Mouse (Mus musculus) midbrain, embryonic 10.5 days (tissue): ENCODE results near the gene Slc27a4. TPM values are rescaled to one million over a fixed set of nuclear protein-coding genes. Genes with fewer than 3 reads are reported as not detected.

Experiments
- DNase-seq: peaks from one replicate; pipeline ENCODE4 v3.0.0-alpha.2; 2017; ENCODE audit warnings: low spot score
- H3K27ac ChIP-seq: fragments of 300-500 bp; sonication (generic); replicated peaks from 2 replicates; pipeline ENCODE4 v1.5.1; 2016; ENCODE audit warnings: mild to moderate bottlenecking
- H3K27me3 ChIP-seq: fragments of 300-500 bp; sonication (generic); 2 replicates; pipeline ENCODE4 v1.6.1; 2016; ENCODE audit warnings: low read depth, mild to moderate bottlenecking; ENCODE audit not compliant: poor library complexity, severe bottlenecking
- H3K36me3 ChIP-seq: fragments of 300-500 bp; sonication (generic); 2 replicates; pipeline ENCODE4 v1.6.1; 2016; ENCODE audit warnings: mild to moderate bottlenecking, moderate library complexity
- H3K4me1 ChIP-seq: fragments of 300-500 bp; sonication (generic); 2 replicates; pipeline ENCODE4 v1.6.1; 2016
- H3K4me3 ChIP-seq: fragments of 300-500 bp; sonication (generic); 2 replicates; pipeline ENCODE4 v1.5.1; 2016; ENCODE audit warnings: mild to moderate bottlenecking, moderate library complexity
- H3K9me3 ChIP-seq: fragments of 300-500 bp; sonication (generic); replicated peaks from 2 replicates; pipeline ENCODE4 v1.6.1; 2016; ENCODE audit warnings: mild to moderate bottlenecking
- WGBS: fragments of 180-500 bp; shearing (Covaris S2); methylation state at CpG from one replicate; pipeline ENCODE4 v1.1.7; 2016; 5-methylcytosine and 5-hydroxymethylcytosine counted together
- polyA plus RNA-seq: library from polyadenylated mRNA; unstranded; fragments of >200 nt; fragmentation: Nextera tagmentation; extraction: Ambion mirVana; gene quantifications from 2 replicates; pipeline ENCODE4 v1.2.1, GENCODE M21; 2016

Slc27a4 gene
- polyA plus RNA-seq, 1 experiment from 2014 or later = 16.9 TPM

- 5% methylated on average over 12 of the region's 12 CpGs for WGBS
- peaks cover 33% of the 10 kb centered on the region for H3K36me3 ChIP-seq
- H3K4me3 ChIP-seq = peak overlapping the region; percentile 78
- peak overlapping the region; percentile 91 for H3K27ac ChIP-seq
- H3K4me1 ChIP-seq = peaks cover 23% of the 10 kb centered on the region
- H3K27me3 ChIP-seq = no peaks in the 10 kb centered on the region; the same call in 1 of the 2 replicates
- no peaks in the 10 kb centered on the region; the same call in 1 of the 2 replicates for H3K9me3 ChIP-seq
- DNase-seq = no peak
These were observed 25.2 kb downstream of the Slc27a4 start for GRCm38 (mm10) chr2:29827709-29828024.

GRCm38 (mm10) chr2:29831106-29831505 is 28.7 kb downstream of the Slc27a4 start:
- H3K36me3 ChIP-seq = peaks cover 36% of the 10 kb centered on the region
- H3K4me1 ChIP-seq = peaks cover 42% of the 10 kb centered on the region
- H3K27ac ChIP-seq = no peak overlapping the region
- H3K27me3 ChIP-seq = peaks cover 4% of the 10 kb centered on the region; the same call in 1 of the 2 replicates
- 88% methylated on average over 4 of the region's 4 CpGs for WGBS
- H3K9me3 ChIP-seq = no peaks in the 10 kb centered on the region
- no peak overlapping the region for H3K4me3 ChIP-seq
- no peak for DNase-seq

GRCm38 (mm10) chr2:29833796-29834195 is 31.4 kb downstream of the Slc27a4 start:
- Histone ChIP-seq H3K4me1 (peaks cover 50% of the 10 kb centered on the region), H3K27ac (peak overlapping the region; percentile 61; the same call in 1 of the 2 replicates), H3K27me3 (peaks cover 23% of the 10 kb centered on the region), H3K9me3 (no peaks in the 10 kb centered on the region), H3K4me3 (no peak overlapping the region), H3K36me3 (peaks cover 45% of the 10 kb centered on the region)
- 94% methylated on average over 5 of the region's 5 CpGs for WGBS
- no peak for DNase-seq

- DNase-seq = peak; percentile 73
- 17% methylated on average over 2 of the region's 2 CpGs for WGBS
- Histone ChIP-seq H3K9me3 (no peaks in the 10 kb centered on the region), H3K4me3 (peak overlapping the region; percentile 28), H3K4me1 (peaks cover 65% of the 10 kb centered on the region), H3K36me3 (peaks cover 42% of the 10 kb centered on the region), H3K27me3 (peaks cover 23% of the 10 kb centered on the region), H3K27ac (peak overlapping the region; percentile 89)
These were observed 33.0 kb downstream of the Slc27a4 start for GRCm38 (mm10) chr2:29835391-29835899.

- Histone ChIP-seq H3K4me1 (peaks cover 98% of the 10 kb centered on the region), H3K27ac (peak overlapping the region; percentile 89), H3K27me3 (peaks cover 47% of the 10 kb centered on the region), H3K4me3 (peak overlapping the region; percentile 27), H3K9me3 (no peaks in the 10 kb centered on the region), H3K36me3 (peaks cover 54% of the 10 kb centered on the region)
- DNase-seq = peak; percentile 91
- 15% methylated on average over 4 of the region's 4 CpGs for WGBS
These were observed 37.0 kb downstream of the Slc27a4 start for GRCm38 (mm10) chr2:29839460-29839859.

GRCm38 (mm10) chr2:29843231-29844105 is 41.0 kb downstream of the Slc27a4 start:
- Histone ChIP-seq H3K4me3 (peak overlapping the region; percentile 94), H3K36me3 (peaks cover 51% of the 10 kb centered on the region), H3K9me3 (no peaks in the 10 kb centered on the region), H3K4me1 (peaks cover 98% of the 10 kb centered on the region), H3K27me3 (peaks cover 66% of the 10 kb centered on the region), H3K27ac (peak overlapping the region; percentile 100)
- peak; percentile 68 for DNase-seq
- WGBS = 38% methylated on average over 9 of the region's 9 CpGs

GRCm38 (mm10) chr2:29844115-29844514 is 41.7 kb downstream of the Slc27a4 start:
- peak; percentile 34 for DNase-seq
- no peaks in the 10 kb centered on the region for H3K9me3 ChIP-seq
- H3K27ac ChIP-seq = peak overlapping the region; percentile 100
- peak overlapping the region; percentile 94 for H3K4me3 ChIP-seq
- peaks cover 98% of the 10 kb centered on the region for H3K4me1 ChIP-seq
- H3K27me3 ChIP-seq = peaks cover 73% of the 10 kb centered on the region
- 44% methylated on average over 2 of the region's 2 CpGs for WGBS
- H3K36me3 ChIP-seq = peaks cover 51% of the 10 kb centered on the region

- Histone ChIP-seq H3K4me1 (peaks cover 98% of the 10 kb centered on the region), H3K27me3 (peaks cover 76% of the 10 kb centered on the region)
- WGBS = 9% methylated on average over 3 of the region's 3 CpGs
These were observed 42.2 kb downstream of the Slc27a4 start for GRCm38 (mm10) chr2:29844661-29845060.

GRCm38 (mm10) chr2:29845636-29846035 is 43.2 kb downstream of the Slc27a4 start:
- H3K4me1 ChIP-seq = peaks cover 98% of the 10 kb centered on the region
- H3K9me3 ChIP-seq = no peaks in the 10 kb centered on the region
- peaks cover 46% of the 10 kb centered on the region for H3K36me3 ChIP-seq
- peaks cover 76% of the 10 kb centered on the region for H3K27me3 ChIP-seq
- WGBS = 2% methylated on average over 25 of the region's 25 CpGs
- no peak for DNase-seq
- H3K4me3 ChIP-seq = peak overlapping the region; percentile 94
- H3K27ac ChIP-seq = peak overlapping the region; percentile 100

More at GRCm38 (mm10) chr2:29844661-29845060, 42.2 kb downstream of the Slc27a4 start:
- Histone ChIP-seq H3K36me3 (peaks cover 51% of the 10 kb centered on the region), H3K27ac (peak overlapping the region; percentile 100), H3K9me3 (no peaks in the 10 kb centered on the region), H3K4me3 (peak overlapping the region; percentile 94)
- no peak for DNase-seq

- peak; percentile 89 for DNase-seq
- Histone ChIP-seq H3K4me1 (peaks cover 98% of the 10 kb centered on the region), H3K27ac (peak overlapping the region; percentile 100), H3K4me3 (peak overlapping the region; percentile 94), H3K27me3 (peaks cover 76% of the 10 kb centered on the region), H3K36me3 (peaks cover 40% of the 10 kb centered on the region), H3K9me3 (no peaks in the 10 kb centered on the region)
- 2% methylated on average over 47 of the region's 47 CpGs for WGBS
These were observed 43.8 kb downstream of the Slc27a4 start for GRCm38 (mm10) chr2:29846061-29846853.

- Histone ChIP-seq H3K4me3 (peak overlapping the region; percentile 94), H3K9me3 (no peaks in the 10 kb centered on the region), H3K27ac (peak overlapping the region; percentile 100), H3K36me3 (peaks cover 33% of the 10 kb centered on the region), H3K27me3 (peaks cover 75% of the 10 kb centered on the region), H3K4me1 (peaks cover 100% of the 10 kb centered on the region)
- WGBS = 20% methylated on average over 3 of the region's 3 CpGs
- DNase-seq = peak; percentile 41
These were observed 44.5 kb downstream of the Slc27a4 start for GRCm38 (mm10) chr2:29846911-29847310.

GRCm38 (mm10) chr2:29849041-29849440 is 46.6 kb downstream of the Slc27a4 start:
- Histone ChIP-seq H3K4me1 (peaks cover 100% of the 10 kb centered on the region), H3K27ac (peak overlapping the region; percentile 100), H3K36me3 (peaks cover 12% of the 10 kb centered on the region), H3K9me3 (no peaks in the 10 kb centered on the region), H3K27me3 (peaks cover 54% of the 10 kb centered on the region), H3K4me3 (no peak overlapping the region)
- no peak for DNase-seq
- 65% methylated on average over 8 of the region's 8 CpGs for WGBS
